Comparison of ENCODE assay signal across 22 mouse cellular contexts in genomic region chr8:26847009-26847408, GRCm38 (mm10).
A peak's percentile ranks its signal among the peaks of the same experiment; 100 is the strongest.
DNase-seq lines count a peak whose midpoint lies in the region; ATAC-seq and TF ChIP-seq lines count a peak whose summit lies in the region.
"Had no signal": no experiment of that assay in that cellular context is flagged by ENCODE, and none has a peak within 500 bp of the region (broad histone marks: within the 10 kb centered on the region; RNA-seq: fewer than 3 reads in every experiment).

No protein-coding gene starts in this region.

- H3K9me3 ChIP-seq in embryonic facial prominence, embryonic 15.5 days (replicated peaks) = no peaks in the 10 kb centered on the region
- H3K9me3 ChIP-seq in embryonic facial prominence, embryonic 10.5 days = no peaks in the 10 kb centered on the region
- H3K9me3 ChIP-seq in lung, embryonic 14.5 days (ENCODE audit: low read depth, low read length) = no peaks in the 10 kb centered on the region
- H3K9me3 ChIP-seq: embryonic facial prominence, embryonic 13.5 days; forebrain, embryonic 15.5 days; G1E; heart, embryonic 10.5 days had no signal

- H3K4me3 ChIP-seq in embryonic facial prominence, embryonic 15.5 days (replicated peaks) = no peak overlapping the region
- H3K4me3 ChIP-seq in embryonic facial prominence, embryonic 10.5 days = no peak overlapping the region
- no peak overlapping the region for H3K4me3 ChIP-seq in lung, embryonic 14.5 days (ENCODE audit: low read depth, low read length)
- H3K4me3 ChIP-seq: embryonic facial prominence, embryonic 13.5 days; forebrain, embryonic 15.5 days; heart, embryonic 10.5 days had no signal

- H3K27ac ChIP-seq in embryonic facial prominence, embryonic 15.5 days (replicated peaks) = peak overlapping the region; percentile 88
- H3K27ac ChIP-seq in embryonic facial prominence, embryonic 10.5 days (replicated peaks) = no peak overlapping the region
- H3K27ac ChIP-seq in lung, embryonic 14.5 days (ENCODE audit: low read depth) = no peak overlapping the region
- H3K27ac ChIP-seq: forebrain, embryonic 15.5 days; heart, embryonic 10.5 days; hindbrain, embryonic 14.5 days had no signal

- 0 out of 2 replicates have a peak, but pooled peaks have one; percentile 5 for TF ChIP-seq CTCF in lung, embryonic 14.5 days (IDR thresholded peaks at IDR 0.05; ENCODE audit: low read depth)

- H3K27me3 ChIP-seq in embryonic facial prominence, embryonic 15.5 days = no peaks in the 10 kb centered on the region
- H3K27me3 ChIP-seq in embryonic facial prominence, embryonic 10.5 days (replicated peaks; ENCODE audit: low read depth, poor library complexity, severe bottlenecking) = peaks cover 5% of the 10 kb centered on the region; the same call in 1 of the 2 replicates
- no peaks in the 10 kb centered on the region for H3K27me3 ChIP-seq in lung, embryonic 14.5 days (ENCODE audit: insufficient read depth, low read length)
- H3K27me3 ChIP-seq: forebrain, embryonic 15.5 days had no signal

- no peak for ATAC-seq in embryonic facial prominence, embryonic 15.5 days (ENCODE audit: insufficient number of reproducible peaks, low FRiP score, low TSS enrichment, low read depth)
- ATAC-seq in lung, embryonic 14.5 days (ENCODE audit: insufficient read depth) = no peak
- ATAC-seq: CD4-positive, CD25-positive, alpha-beta regulatory T cell, adult 4 months; forebrain, embryonic 15.5 days had no signal

- peaks cover 49% of the 10 kb centered on the region for H3K4me1 ChIP-seq in embryonic facial prominence, embryonic 15.5 days
- peaks cover 82% of the 10 kb centered on the region for H3K4me1 ChIP-seq in embryonic facial prominence, embryonic 10.5 days
- peaks cover 17% of the 10 kb centered on the region for H3K4me1 ChIP-seq in lung, embryonic 14.5 days (ENCODE audit: insufficient read depth)
- H3K4me1 ChIP-seq: forebrain, embryonic 15.5 days had no signal

- no peaks in the 10 kb centered on the region for H3K36me3 ChIP-seq in embryonic facial prominence, embryonic 15.5 days
- H3K36me3 ChIP-seq in embryonic facial prominence, embryonic 10.5 days (replicated peaks) = no peaks in the 10 kb centered on the region
- H3K36me3 ChIP-seq in lung, embryonic 14.5 days (ENCODE audit: insufficient read depth) = no peaks in the 10 kb centered on the region
- H3K36me3 ChIP-seq: embryonic facial prominence, embryonic 13.5 days; forebrain, embryonic 15.5 days; G1E; heart, embryonic 10.5 days had no signal

- intact Hi-C loops in heart, postnatal 25 days (cut with DNase I) = loop anchor here (5.0 kb wide), 1 partner anchor 130 kb away; the partner anchor contains the start of gene Zfp703

- WGBS in embryonic facial prominence, embryonic 15.5 days = 81% methylated on average over 9 of the region's 9 CpGs
- 85% methylated on average over 9 of the region's 9 CpGs for whole genome bisulfite sequencing in embryonic facial prominence, embryonic 10.5 days
- WGBS in lung, embryonic 14.5 days = 64% methylated on average over 9 of the region's 9 CpGs

- H3K9ac ChIP-seq in embryonic facial prominence, embryonic 15.5 days = no peak overlapping the region
- H3K9ac ChIP-seq in lung, embryonic 14.5 days = no peak overlapping the region
- H3K9ac ChIP-seq: embryonic facial prominence, embryonic 13.5 days; forebrain, embryonic 15.5 days; hindbrain, embryonic 14.5 days had no signal

- no peak for DNase-seq in embryonic facial prominence, embryonic 10.5 days (ENCODE audit: low spot score)
- DNase-seq in lung, embryonic 14.5 days = no peak
- no peak for DNase-seq in lung, postnatal 36 days
- DNase-seq in testis, postnatal 14 days (ENCODE audit: low spot score) = peak; percentile 56
- DNase-seq in testis, postnatal 10 days (ENCODE audit: low spot score) = no peak
- no peak for DNase-seq in heart, postnatal 25 days (ENCODE audit: low spot score)
- DNase-seq: adrenal gland, postnatal 10 days; B cell, adult 2 months; cerebellum, adult 11 months; cerebellum, adult 8-10 months; cerebellum, postnatal 14 days; embryo, embryonic 11 days; gastrocnemius, postnatal 36 days; heart, adult 18-20 months; heart, postnatal 10 days had no signal

- no peak overlapping the region for H3K4me2 ChIP-seq in embryonic facial prominence, embryonic 15.5 days (replicated peaks)
- H3K4me2 ChIP-seq in lung, embryonic 14.5 days = no peak overlapping the region
- H3K4me2 ChIP-seq: embryonic facial prominence, embryonic 13.5 days; forebrain, embryonic 15.5 days; hindbrain, embryonic 14.5 days had no signal
